Mouse (Mus musculus) adrenal gland, postnatal 4 days (tissue): ENCODE data around the gene Sorcs2. TPM values are rescaled to one million over a fixed set of nuclear protein-coding genes. Genes with fewer than 3 reads are reported as not detected.
A peak's percentile ranks its signal among the peaks of the same experiment; 100 is the strongest.

Source experiments
- DNase-seq, 2 experiments: peaks; one replicate each; pipeline ENCODE4 v3.0.0; 2021 to 2022; ENCODE audit warnings: low spot score in 2 of 2, mixed read lengths in 2 of 2
- total RNA-seq, 2 experiments: library from RNA; stranded (reverse); gene quantifications; 2 replicates each; pipeline ENCODE4 v1.2.3; 2021

Sorcs2 gene
- total RNA-seq, 2 experiments from 2014 or later = 33.0 to 35.5 TPM

GRCm38 (mm10) chr5:36188310-36188709 is 209.6 kb downstream of the Sorcs2 start:
- peak in 1 of 2 experiments; percentile 28 for DNase-seq

GRCm38 (mm10) chr5:36186294-36187053 is 211.5 kb downstream of the Sorcs2 start:
- no peak for DNase-seq

- no peak for DNase-seq
Measured at GRCm38 (mm10) chr5:36182326-36182725, 215.6 kb downstream of the Sorcs2 start.

- no peak for DNase-seq
Measured at GRCm38 (mm10) chr5:36179708-36180107, 218.2 kb downstream of the Sorcs2 start.

- DNase-seq = no peak
Measured at GRCm38 (mm10) chr5:36178785-36179184, 219.2 kb downstream of the Sorcs2 start.

- no peak for DNase-seq
Measured at GRCm38 (mm10) chr5:36178215-36178614, 219.7 kb downstream of the Sorcs2 start.

GRCm38 (mm10) chr5:36176873-36177272 is 221.1 kb downstream of the Sorcs2 start:
- no peak for DNase-seq

- DNase-seq = no peak
Measured at GRCm38 (mm10) chr5:36176409-36176808, 221.5 kb downstream of the Sorcs2 start.

GRCm38 (mm10) chr5:36174569-36175115 is 223.3 kb downstream of the Sorcs2 start:
- DNase-seq = no peak

GRCm38 (mm10) chr5:36168963-36169650 is 228.8 kb downstream of the Sorcs2 start:
- DNase-seq = no peak

- DNase-seq = no peak
Measured at GRCm38 (mm10) chr5:36166346-36167013, 231.5 kb downstream of the Sorcs2 start.

- DNase-seq = no peak
Measured at GRCm38 (mm10) chr5:36165424-36166302, 232.3 kb downstream of the Sorcs2 start.

- no peak for DNase-seq
Measured at GRCm38 (mm10) chr5:36154879-36155485, 243.0 kb downstream of the Sorcs2 start.

- DNase-seq = no peak
Measured at GRCm38 (mm10) chr5:36153261-36153660, 244.7 kb downstream of the Sorcs2 start.

GRCm38 (mm10) chr5:36151086-36151485 is 246.9 kb downstream of the Sorcs2 start:
- DNase-seq = no peak

- DNase-seq = no peak
Measured at GRCm38 (mm10) chr5:36149098-36149497, 248.8 kb downstream of the Sorcs2 start.

- DNase-seq = no peak
Measured at GRCm38 (mm10) chr5:36146589-36146988, 251.3 kb downstream of the Sorcs2 start.

- no peak for DNase-seq
Measured at GRCm38 (mm10) chr5:36144560-36144959, 253.4 kb downstream of the Sorcs2 start.

GRCm38 (mm10) chr5:36141676-36142255 is 256.2 kb downstream of the Sorcs2 start:
- no peak for DNase-seq

GRCm38 (mm10) chr5:36141112-36141511 is 256.8 kb downstream of the Sorcs2 start:
- DNase-seq = no peak
